Mouse (Mus musculus) T-helper 2 cell (primary cell): ENCODE data around the gene Rassf6.

Source experiments
- in situ Hi-C: fragments of 300-600 bp; cut with MboI, MseI; formaldehyde crosslinking; loops from one replicate; pipeline ENCODE4 v1.15.1; 2025; ENCODE audit warnings: high pct_unique_total_duplicates

Gene Rassf6

GRCm38 (mm10) chr5:90640286-90641217, at the start of gene Rassf6:
Gene Rassf6, minus strand, starts transcription at chr5:90640657.
- in situ Hi-C loops: no loop called here

GRCm38 (mm10) chr5:90689426-90690128, 49.1 kb upstream of the Rassf6 start:
- in situ Hi-C loops: no loop called here

GRCm38 (mm10) chr5:90687913-90688312, 47.5 kb upstream of the Rassf6 start:
- in situ Hi-C loops: no loop called here

GRCm38 (mm10) chr5:90684994-90685393, 44.5 kb upstream of the Rassf6 start:
- in situ Hi-C loops: no loop called here

GRCm38 (mm10) chr5:90681842-90682241, 41.4 kb upstream of the Rassf6 start:
- in situ Hi-C loops: no loop called here

- in situ Hi-C loops: no loop called here
Observed at GRCm38 (mm10) chr5:90677560-90677959, 37.1 kb upstream of the Rassf6 start.

GRCm38 (mm10) chr5:90661852-90662251, 21.4 kb upstream of the Rassf6 start:
- in situ Hi-C loops: no loop called here

- in situ Hi-C loops: no loop called here
Observed at GRCm38 (mm10) chr5:90661436-90661835, 21.0 kb upstream of the Rassf6 start.

- in situ Hi-C loops: no loop called here
Observed at GRCm38 (mm10) chr5:90660411-90660810, 20.0 kb upstream of the Rassf6 start.

- in situ Hi-C loops: loop anchor here (5.0 to 10.0 kb wide), 2 partner anchors 131 to 462 kb away; partner anchors contain the start of gene Cxcl3
Observed at GRCm38 (mm10) chr5:90656681-90657080, 16.2 kb upstream of the Rassf6 start.

GRCm38 (mm10) chr5:90655891-90656290, 15.4 kb upstream of the Rassf6 start:
- in situ Hi-C loops: loop anchor here (5.0 to 10.0 kb wide), 2 partner anchors 131 to 461 kb away; partner anchors contain the start of gene Cxcl3

GRCm38 (mm10) chr5:90654798-90655197, 14.3 kb upstream of the Rassf6 start:
- in situ Hi-C loops: loop anchor here (5.0 to 10.0 kb wide), 4 partner anchors 52 to 460 kb away; partner anchors contain the start of gene Cxcl3

GRCm38 (mm10) chr5:90652724-90653123, 12.3 kb upstream of the Rassf6 start:
- in situ Hi-C loops: loop anchor here (5.0 to 10.0 kb wide), 3 partner anchors 50 to 458 kb away; no protein-coding TSS in a partner anchor

GRCm38 (mm10) chr5:90650466-90651150, 10.2 kb upstream of the Rassf6 start:
- in situ Hi-C loops: loop anchor here (5.0 to 10.0 kb wide), 3 partner anchors 48 to 456 kb away; no protein-coding TSS in a partner anchor

- in situ Hi-C loops: no loop called here
Observed at GRCm38 (mm10) chr5:90647473-90647872, 7.0 kb upstream of the Rassf6 start.

GRCm38 (mm10) chr5:90646398-90646797, 5.9 kb upstream of the Rassf6 start:
- in situ Hi-C loops: no loop called here

GRCm38 (mm10) chr5:90645579-90645978, 5.1 kb upstream of the Rassf6 start:
- in situ Hi-C loops: no loop called here

- in situ Hi-C loops: no loop called here
Observed at GRCm38 (mm10) chr5:90641218-90641610, 757 bp upstream of the Rassf6 start.

- in situ Hi-C loops: no loop called here
Observed at GRCm38 (mm10) chr5:90634885-90635284, 5.6 kb downstream of the Rassf6 start.

- in situ Hi-C loops: no loop called here
Observed at GRCm38 (mm10) chr5:90628530-90628929, 11.9 kb downstream of the Rassf6 start.

- in situ Hi-C loops: no loop called here
Observed at GRCm38 (mm10) chr5:90628011-90628410, 12.4 kb downstream of the Rassf6 start.

- in situ Hi-C loops: no loop called here
Observed at GRCm38 (mm10) chr5:90627423-90627822, 13.0 kb downstream of the Rassf6 start.
